Mouse (Mus musculus) adipocyte (in vitro differentiated cells): ENCODE results near the gene 4930438A08Rik.
"Not testable (repeated sequence)": the region's sequence is repeated elsewhere in the genome, so short reads cannot be mapped to it uniquely, and the experiment has no call there.

ENCODE experiments used
- DNase-seq: peaks from one replicate; pipeline ENCODE4 v3.0.0-alpha.2; 2016; ENCODE audit warnings: low spot score

4930438A08Rik gene

DNA sequence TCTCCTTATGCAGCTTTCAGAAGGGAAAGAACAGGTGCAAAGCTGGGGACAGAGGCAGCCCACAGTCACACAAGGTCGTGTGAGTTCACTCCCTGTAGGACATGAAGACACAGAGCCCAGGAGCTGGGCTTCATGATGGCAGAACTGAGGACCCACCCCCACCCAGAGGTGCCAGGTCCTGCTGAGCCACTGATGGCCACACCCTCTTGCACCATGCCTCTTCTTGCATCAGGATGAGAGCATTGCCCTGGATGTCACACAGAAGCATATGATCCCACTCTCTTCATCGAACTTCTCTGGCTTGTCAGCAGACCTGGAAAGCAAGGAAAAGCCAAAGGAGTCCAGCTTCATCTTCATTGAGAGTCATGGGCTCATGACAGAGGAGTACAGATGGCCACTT lies at the start of gene 4930438A08Rik:
4930438A08Rik (plus strand) TSS at position 228 of the 400 bp plus-strand sequence.
- no peak for DNase-seq

DNA sequence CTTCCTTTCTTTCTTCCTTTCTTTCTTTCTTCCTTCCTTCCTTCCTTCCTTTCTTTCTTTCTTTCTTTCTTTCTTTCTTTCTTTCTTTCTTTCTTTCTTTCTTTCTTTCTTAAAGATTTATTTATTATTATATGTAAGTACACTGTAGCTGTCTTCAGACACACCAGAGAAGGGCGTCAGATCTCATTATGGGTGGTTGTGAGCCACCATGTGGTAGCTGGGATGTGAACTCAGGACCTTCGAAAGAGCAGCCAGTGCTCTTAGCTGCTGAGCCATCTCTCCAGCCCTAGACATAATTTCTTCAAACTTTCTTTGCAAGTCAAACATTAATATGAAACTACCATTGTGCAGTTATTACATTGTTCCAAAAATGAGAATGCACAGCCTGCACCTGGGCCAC lies 49.7 kb upstream of the 4930438A08Rik start:
- not testable (repeated sequence) for DNase-seq

DNA sequence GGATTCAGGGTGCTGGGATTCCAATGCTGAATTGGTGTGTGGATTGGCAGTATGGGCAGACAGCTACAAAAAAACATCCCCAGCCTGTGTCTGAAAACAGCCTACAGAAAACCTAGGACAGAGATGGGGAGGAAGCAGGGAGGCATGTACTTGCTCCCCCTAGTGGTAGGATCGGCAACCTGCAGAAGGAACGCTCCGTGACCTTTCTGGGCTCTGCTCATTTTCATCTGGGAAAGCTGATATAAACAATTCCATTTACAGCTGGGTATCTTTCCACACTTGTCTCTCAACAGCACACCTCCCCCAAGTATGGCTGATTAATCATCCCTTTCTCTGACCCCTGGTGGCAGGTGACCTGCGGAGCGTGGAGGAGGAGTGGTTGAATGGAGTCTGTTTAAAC lies 48.9 kb upstream of the 4930438A08Rik start:
- peak; percentile 85 for DNase-seq

DNA sequence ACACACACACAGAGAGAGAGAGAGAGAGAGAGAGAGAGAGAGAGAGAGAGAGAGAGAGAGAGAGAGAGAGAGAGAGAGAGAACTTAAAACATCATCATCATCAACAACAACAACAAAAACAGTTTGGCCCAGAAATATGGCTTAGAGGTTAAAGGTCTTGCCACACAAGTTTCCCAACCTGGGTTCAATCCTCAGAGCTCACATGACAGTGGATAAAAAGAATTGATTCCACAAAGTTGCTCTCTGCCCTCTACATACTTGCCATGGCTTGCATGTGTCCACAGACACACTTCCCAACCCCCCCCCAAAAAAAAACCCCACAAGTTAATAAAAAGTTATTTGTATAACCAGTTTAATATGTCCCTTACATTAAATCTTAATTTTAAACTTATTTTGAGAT lies 48.2 kb upstream of the 4930438A08Rik start:
- no peak for DNase-seq

DNA sequence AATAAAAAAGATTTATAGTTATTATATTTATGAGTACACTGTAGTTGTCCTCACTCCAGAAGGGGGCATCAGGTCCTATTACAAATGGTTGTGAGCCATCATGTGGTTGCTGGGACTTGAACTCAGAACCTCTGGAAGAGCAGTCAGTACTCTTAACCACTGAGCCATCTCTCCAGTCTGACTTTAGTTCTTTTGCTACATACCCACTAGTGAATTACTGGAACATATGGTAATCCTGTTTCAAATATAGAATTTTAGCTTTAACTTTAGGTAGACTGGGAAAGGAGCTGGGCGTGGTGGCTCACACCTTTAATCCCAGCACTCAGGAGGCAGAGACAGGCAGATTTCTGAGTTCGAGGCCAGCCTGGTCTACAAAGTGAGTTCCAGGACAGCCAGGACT lies 46.6 kb upstream of the 4930438A08Rik start:
- not testable (repeated sequence) for DNase-seq

DNA sequence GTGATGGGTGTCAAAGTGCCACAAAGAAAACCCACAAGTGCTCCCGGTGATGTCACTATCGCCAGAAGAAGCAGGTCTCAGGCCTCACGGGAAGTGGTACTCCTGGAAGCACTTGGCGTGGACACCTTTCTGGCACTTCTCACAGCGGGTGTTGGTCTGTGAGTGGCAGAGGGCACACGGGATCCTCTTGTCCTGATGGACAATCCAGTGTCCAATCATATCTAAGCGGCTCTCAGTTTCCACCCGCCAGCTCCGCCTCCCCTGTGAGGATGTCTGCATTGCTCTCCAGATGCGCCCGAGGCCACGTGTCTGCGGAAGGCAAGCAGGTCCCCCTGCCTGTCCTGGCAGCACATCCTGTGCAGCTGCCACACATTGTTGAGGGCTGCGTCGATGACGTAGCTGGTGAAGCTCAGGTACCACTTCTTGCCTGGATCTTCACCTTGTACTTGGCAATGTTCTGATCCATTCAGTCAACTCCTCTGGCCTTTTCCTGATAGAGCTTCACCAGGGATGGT lies 44.1 kb upstream of the 4930438A08Rik start:
- no peak for DNase-seq

DNA sequence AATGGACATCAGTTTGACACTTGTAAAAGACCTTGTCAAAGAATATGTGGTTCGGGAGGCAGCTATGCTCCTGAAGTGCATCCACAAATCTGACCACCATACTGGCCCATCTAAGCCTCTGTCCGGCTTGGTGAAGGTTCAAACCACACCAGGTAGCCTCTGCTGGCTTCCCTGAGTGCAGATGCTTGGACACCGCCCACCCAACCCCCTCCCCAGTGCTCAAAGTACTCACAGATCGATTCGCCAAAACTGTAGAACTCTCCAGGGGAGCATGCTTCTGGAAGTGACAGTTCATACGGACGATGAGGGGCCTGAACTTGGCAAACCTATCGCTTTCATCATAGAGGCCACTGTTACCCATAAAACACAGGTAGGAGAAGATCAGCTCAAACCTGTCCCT lies 43.4 kb upstream of the 4930438A08Rik start:
- no peak for DNase-seq

DNA sequence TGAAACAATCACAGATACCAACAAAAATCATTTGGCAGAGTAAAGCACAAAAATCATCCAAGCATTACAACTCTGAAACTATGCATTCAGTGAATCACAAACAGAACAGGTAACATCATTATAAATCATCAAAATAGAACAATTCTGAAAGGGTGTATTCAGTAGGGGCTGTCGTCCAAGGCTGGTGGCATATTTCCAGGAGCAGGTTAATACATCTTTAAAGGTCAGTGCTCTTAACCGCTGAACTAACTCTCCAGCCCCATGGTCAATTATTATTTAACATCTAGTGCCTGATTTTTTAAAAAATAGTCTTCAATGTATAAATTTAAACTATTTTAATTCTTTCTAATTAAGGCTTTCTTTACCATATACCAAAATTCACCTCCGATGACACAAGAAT lies 40.0 kb upstream of the 4930438A08Rik start:
- DNase-seq = not testable (repeated sequence)

DNA sequence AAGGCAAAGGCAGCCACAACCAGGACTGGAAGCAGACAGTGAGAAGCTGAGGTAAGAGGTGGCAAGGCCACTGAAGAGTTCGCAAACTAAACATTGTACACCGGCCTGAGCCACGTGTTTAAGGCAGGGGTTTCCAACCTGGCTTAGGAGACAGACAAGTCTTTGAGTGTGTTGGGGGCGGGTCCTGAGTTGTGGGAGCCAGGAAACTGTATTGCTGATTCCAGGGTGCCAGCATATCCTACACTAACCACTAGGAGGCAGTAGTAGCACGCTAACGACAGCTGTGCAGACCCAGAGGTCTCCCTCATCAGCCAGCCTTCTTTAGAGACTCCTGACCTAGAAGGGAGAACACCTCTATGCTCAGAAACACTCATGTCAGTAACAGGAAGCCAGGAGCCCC lies 39.4 kb upstream of the 4930438A08Rik start:
- peak; percentile 30 for DNase-seq

DNA sequence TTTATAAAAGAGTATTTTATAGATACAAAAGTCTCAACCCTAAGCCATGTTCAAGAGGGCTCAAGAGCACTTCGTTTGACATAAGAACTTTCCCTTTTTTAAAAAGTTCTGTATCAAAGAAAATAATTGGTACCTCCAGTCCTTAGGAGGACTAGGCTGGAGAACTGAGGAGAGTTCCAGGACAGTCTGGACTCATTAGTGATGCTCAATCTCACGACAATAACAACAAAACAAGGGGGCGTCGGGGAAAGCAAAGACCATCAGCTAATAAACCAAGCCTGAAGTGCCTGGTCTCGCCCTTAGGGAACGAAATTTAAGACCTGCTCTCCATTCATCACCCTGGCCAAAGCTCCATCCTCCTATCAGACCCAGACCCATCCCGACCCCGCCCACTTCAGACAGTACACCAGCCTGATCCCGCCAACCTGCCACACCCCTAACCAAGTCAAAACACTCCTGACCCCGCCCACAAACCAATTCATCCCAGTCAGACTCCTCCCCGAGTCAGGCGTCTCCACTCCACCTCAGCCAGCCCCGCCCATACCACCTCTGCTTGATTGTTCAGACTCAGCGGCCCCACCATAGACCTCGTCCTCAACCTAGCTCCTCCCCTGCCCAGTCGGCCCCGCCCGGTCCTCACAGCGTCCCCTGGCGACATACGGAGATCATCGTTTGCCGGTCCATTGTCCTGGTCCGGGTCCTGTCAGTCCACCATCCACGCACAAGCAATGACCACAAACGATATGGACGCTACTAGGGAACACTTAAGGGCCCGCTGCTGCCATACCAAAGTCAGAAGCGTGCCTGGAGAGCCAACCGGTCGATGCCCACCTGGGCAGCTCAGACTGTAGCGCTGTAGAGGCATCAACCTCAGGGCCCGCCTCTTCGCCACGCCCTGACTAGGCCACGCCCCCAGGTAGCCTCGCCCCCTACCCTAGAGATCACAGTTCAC lies 35.5 kb upstream of the 4930438A08Rik start:
- DNase-seq = no peak

DNA sequence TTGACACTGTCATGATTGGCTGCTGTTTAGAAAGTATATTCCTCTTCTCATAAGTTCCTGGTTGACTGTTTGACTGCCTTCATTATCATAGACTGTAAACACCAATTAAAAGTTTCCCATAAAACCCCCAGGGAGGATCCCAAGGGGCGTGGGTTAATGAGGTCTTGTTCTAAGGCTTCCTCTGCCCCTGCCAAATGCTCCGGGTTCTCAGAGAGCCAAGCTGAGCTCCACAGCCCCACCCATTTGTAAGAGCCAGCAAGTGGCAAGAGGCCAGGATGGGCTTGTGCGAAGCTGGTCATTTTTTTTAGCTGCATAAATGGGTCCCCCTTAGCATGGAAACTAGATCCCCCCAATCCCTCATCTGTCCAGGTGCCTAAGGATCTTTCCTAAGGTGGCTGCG lies 27.3 kb upstream of the 4930438A08Rik start:
- no peak for DNase-seq

DNA sequence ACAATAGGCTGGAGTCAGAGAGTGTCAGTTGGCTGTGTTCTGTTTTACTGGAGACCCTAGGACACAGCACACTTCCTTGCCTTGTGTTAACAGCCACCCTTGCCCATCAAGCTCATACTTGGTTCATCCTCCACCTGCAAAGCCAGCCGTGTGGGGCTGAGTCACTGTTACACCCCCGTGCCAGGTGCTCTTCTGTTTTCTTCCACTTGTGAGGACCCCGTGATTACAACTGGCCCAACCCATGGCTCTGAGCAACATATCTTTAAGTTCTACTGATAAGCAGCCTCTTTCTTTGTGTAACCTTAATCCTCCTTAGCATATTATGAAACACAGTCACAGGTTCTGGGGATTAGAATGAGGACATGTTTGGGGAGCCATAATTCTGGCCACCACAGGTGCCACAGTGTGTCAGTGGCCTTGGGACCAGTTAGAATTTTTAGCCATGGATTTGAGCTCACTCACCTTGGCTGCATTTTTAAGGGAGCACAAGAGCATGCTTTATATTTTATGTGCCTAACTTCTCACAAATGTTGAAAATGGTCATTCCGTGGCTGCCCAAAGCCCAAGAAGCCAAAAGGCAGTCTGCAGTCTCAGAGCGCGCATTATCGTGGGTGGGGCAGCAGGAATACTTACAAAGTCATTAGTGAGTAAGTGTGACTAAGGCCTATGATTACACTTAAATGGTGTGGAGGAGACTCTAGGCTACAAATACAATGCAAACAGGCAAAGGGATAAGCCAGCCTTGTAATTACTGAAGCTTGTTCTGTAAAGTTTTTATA lies 25.2 kb upstream of the 4930438A08Rik start:
- DNase-seq = no peak

DNA sequence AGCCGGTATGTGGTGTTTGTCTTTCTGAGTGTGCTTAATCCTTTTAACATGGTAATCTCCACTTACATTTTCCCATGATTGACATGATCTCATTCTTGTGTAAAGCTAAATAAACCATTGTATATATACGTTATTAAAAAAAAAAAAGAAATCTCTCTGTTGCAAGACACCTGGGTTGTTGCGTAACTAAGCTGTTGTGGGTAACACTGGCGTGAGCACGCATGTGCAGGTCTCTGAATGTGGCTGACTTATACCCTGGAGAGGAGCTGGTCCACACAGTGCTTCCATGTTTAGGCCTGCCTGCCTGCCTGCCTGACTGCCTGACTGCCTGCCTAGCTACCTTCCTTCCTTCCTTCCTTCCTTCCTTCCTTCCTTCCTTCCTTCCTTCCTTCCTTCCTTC lies 24.0 kb upstream of the 4930438A08Rik start:
- no peak for DNase-seq

DNA sequence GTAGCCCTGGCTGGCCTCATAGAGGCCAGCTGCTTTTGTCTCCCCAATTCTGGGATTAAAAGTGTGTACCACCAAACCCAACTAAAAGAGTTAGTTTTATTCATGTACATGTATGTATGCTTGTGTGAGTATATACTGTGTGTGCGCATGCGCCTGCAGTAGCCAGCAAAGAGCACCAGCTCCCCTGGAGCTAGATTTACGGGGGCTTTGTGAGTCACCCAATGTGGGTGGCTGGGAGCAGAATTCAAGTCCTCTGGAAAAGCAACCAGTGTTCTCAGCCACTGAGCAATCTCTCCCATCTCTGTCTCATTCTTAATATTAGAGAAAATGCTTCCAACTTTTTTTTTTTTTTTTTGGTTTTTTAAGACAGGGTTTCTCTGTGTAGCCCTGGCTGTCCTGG lies 20.2 kb upstream of the 4930438A08Rik start:
- no peak for DNase-seq

DNA sequence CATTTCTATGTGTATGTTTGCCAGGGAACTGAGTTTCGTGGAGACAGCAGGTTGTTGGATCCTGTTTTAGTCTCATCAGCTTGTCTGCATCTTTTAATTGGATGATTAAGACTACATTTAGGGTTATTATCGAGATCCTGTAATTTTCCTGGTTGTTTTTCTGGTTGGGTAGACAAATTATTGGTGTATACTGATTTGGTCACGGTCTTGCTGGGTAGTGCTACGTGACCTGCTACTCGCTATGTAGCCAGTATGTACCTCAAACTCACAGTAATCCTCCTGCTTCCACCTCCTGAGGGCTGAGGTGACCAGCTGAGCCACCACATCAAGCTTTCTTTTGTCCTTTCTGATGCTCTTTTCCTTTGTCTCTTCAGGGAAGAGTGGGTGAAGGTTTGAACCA lies 16.8 kb upstream of the 4930438A08Rik start:
- DNase-seq = no peak

DNA sequence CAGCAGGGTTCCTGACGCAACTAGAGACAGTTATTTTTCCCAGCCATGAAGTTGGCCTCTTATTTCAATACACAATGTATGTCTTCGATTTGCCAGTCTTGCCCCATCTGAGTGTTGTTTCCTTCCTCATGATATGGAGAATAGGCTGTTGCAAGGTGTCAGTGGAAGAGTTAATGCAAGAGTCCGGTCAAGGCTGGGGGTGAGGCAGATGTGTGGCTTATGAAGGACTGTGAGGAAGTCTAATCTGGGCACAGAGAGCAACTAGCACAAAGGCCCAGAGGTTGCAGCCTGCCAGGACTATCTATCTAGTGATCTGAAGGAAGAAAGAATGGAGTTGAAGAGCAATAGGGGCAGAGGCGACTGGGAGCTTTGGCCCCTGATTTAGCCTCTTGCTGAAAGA lies 14.4 kb upstream of the 4930438A08Rik start:
- DNase-seq = no peak

DNA sequence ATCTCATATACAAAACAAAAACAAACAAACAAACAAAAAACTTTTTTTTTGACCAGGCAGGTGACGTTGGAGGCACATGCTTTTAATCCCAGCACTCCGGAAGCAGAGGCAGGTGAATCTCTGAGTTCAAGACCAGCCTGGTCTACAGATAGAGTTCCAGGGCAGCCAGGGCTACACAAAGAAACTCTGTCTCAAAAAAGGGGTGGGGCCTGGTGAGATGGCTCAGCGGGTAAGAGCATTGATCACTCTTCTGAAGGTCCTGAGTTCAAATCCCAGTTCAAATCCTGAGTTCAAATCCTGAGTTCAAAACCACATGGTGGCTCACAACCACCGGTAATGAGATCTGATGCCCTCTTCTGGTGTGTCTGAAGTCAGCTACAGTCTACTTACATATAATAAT lies 12.8 kb upstream of the 4930438A08Rik start:
- DNase-seq = no peak

DNA sequence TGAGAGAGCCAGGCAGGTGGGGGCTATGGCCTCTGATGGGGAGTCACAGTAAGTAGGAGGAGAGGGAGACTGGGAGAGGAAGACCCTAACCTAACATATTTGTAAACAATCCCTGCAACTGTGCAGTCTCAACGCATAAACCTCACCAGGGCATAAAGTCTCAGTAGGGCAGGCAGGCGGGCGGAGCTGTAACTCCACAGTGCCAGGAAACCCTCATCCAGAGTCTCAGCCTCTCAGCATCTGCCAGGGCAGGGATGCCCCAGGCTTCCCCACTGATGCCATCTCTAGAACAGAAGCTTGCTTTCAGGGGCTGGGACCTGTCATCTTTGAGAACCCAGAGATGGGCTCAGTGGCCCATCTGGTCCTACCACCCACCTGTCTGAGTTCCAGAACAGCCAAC lies 12.3 kb upstream of the 4930438A08Rik start:
- no peak for DNase-seq

DNA sequence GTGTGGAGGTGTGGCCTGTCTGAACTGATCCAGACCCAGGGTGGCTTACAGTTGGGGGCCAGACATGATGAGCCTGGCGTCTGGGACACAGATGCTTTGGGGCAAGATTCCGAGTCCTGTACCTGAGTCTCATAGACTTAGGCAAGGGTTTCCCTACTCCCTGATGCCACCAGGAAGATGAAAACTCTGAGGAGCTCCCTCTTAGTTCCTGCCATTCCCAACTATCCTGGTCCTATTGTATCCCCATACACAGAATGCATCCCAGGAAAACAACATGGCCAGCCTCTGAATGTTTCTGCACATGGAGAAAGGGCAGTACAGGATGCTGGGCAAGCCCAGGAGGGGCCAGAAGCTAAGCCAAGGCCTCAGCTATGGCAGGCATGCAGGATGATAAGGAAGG lies 11.1 kb upstream of the 4930438A08Rik start:
- DNase-seq = no peak

DNA sequence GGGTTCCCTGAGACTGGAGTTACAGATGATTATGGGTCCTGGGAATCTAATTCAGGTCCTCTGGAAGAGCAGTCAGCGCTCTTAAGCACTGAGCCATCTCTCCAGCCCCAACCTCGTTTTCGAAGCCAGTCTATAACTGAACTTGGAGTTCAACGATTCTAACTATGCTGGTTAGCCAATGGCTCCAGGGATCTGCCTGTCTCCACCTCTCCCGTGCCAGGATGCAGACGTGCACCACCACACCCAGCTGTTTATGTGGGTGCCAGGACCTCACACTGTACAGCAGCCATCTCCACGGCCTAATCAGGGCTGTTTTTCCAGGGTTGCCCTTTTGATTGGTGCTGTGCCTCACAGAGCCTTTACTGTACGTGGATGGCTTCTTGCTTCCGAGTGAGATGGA lies 10.1 kb upstream of the 4930438A08Rik start:
- no peak for DNase-seq

DNA sequence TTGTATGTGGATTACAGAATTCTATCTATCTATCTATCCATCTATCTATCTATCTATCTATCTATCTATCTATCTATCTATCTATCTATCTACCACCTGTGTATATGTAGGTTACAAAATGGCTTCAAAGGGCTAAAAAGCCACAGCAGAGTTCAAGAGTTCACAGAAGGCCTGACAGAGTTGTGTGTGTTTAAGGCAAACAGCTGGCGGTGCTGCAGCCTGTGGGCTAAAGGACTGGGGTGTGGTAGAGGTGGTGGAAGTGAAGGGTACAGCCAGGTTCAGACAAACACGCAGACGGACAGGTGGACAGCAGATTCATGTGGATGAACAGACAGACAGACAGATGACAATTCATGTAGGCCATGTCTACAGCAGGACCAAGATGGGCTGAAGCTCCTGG lies 6.3 kb upstream of the 4930438A08Rik start:
- DNase-seq = no peak

DNA sequence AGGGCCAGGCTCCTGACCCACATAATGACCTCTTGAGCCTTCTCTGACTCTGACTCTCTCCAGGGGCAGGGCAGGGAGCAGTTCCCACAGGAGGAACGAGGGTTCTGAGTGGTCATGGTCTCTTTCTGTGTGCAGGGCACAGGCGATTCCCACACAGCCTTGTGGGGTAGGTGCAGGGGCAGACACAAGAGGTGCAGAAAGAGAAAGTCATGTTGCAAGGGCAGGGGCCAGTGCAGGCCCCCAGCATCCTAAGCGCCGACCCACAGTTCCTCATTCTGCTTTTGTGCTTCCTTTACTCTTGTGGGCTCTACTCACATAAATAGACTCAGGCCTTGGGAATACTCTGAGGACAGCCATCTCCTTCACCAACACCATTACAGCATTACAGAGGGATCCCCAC lies 1.2 kb downstream of the 4930438A08Rik start:
- no peak for DNase-seq

DNA sequence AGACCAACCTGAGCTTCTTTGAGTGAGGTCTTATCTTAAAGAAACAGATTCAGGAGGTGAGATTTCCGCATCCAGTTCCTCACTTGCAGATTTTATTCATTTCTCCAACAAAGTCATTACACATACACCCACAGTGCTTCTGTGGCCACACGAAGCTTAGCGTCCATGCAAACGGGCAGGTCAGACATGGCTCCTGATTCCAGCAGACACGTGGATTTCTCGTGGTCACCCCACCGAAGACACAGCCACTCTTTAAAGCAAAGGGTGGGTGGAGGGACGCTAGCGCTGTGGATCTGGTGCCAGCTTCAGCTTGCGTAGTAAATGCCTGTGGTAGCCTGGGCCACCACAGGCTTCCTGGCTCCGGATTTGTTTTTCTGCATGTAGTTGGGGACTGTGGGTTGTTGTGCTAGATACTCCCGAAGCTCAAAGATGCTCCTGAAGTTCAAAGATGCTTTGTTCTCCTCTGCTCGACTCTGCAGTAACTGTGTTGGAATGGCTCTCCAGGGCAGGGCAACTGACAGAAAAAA lies 7.4 kb downstream of the 4930438A08Rik start:
- no peak for DNase-seq
